8 mouse cellular contexts compared by ENCODE assay signal in genomic region chr5:53933628-53934027, GRCm38 (mm10).
DNase-seq lines count a peak whose midpoint lies in the region; ATAC-seq and TF ChIP-seq lines count a peak whose summit lies in the region.

No protein-coding gene starts in this region.

- no peak overlapping the region for H3K9ac ChIP-seq in hindbrain, embryonic 16.5 days (ENCODE audit: low read depth, low read length)
- H3K9ac ChIP-seq in hindbrain, embryonic 13.5 days: no peak overlapping the region
- H3K9ac ChIP-seq in heart, embryonic 16.5 days (ENCODE audit: low read length): no peak overlapping the region
- H3K9ac ChIP-seq in lung, embryonic 14.5 days: no peak overlapping the region

- no peak overlapping the region for H3K4me3 ChIP-seq in hindbrain, embryonic 16.5 days (ENCODE audit: low read length)
- H3K4me3 ChIP-seq in hindbrain, embryonic 13.5 days: no peak overlapping the region
- H3K4me3 ChIP-seq in heart, embryonic 16.5 days (ENCODE audit: low read length): no peak overlapping the region
- no peak overlapping the region for H3K4me3 ChIP-seq in lung, embryonic 14.5 days (ENCODE audit: low read depth, low read length)

- WGBS in hindbrain, embryonic 16.5 days: 53% methylated on average over 7 of the region's 7 CpGs
- 70% methylated on average over 7 of the region's 7 CpGs for WGBS in hindbrain, embryonic 13.5 days
- WGBS in heart, embryonic 16.5 days: 23% methylated on average over 7 of the region's 7 CpGs
- WGBS in lung, embryonic 14.5 days: 25% methylated on average over 7 of the region's 7 CpGs

- no peak for TF ChIP-seq CTCF in lung, embryonic 14.5 days (IDR thresholded peaks at IDR 0.05; ENCODE audit: low read depth)

- H3K27me3 ChIP-seq in hindbrain, embryonic 16.5 days (replicated peaks; ENCODE audit: control insufficient read depth, insufficient read depth, low read length): no peaks in the 10 kb centered on the region
- no peaks in the 10 kb centered on the region for H3K27me3 ChIP-seq in hindbrain, embryonic 13.5 days
- no peaks in the 10 kb centered on the region for H3K27me3 ChIP-seq in heart, embryonic 16.5 days (ENCODE audit: control insufficient read depth, insufficient read depth, low read length)
- no peaks in the 10 kb centered on the region for H3K27me3 ChIP-seq in lung, embryonic 14.5 days (ENCODE audit: insufficient read depth, low read length)

- H3K36me3 ChIP-seq in hindbrain, embryonic 16.5 days (ENCODE audit: control insufficient read depth, insufficient read depth, low read length): no peaks in the 10 kb centered on the region
- H3K36me3 ChIP-seq in hindbrain, embryonic 13.5 days: no peaks in the 10 kb centered on the region
- H3K36me3 ChIP-seq in heart, embryonic 16.5 days (ENCODE audit: control insufficient read depth, insufficient read depth): no peaks in the 10 kb centered on the region
- no peaks in the 10 kb centered on the region for H3K36me3 ChIP-seq in lung, embryonic 14.5 days (ENCODE audit: insufficient read depth)

- H3K27ac ChIP-seq in hindbrain, embryonic 16.5 days (ENCODE audit: low read depth, low read length): no peak overlapping the region
- H3K27ac ChIP-seq in hindbrain, embryonic 13.5 days: no peak overlapping the region
- peak overlapping the region; percentile 14; the same call in 1 of the 2 replicates for H3K27ac ChIP-seq in heart, embryonic 16.5 days (ENCODE audit: low read length)
- H3K27ac ChIP-seq in lung, embryonic 14.5 days (ENCODE audit: low read depth): peak overlapping the region; percentile 80

- peak; percentile 68 for DNase-seq in adrenal gland, postnatal 25 days
- peak; percentile 97 for DNase-seq in lung, embryonic 14.5 days
- no peak for DNase-seq in cerebellum, adult 8-10 months
- no peak for DNase-seq in layer of hippocampus, postnatal 14 days (ENCODE audit: low spot score in 2 of 2)
- DNase-seq in layer of hippocampus, postnatal 10 days (ENCODE audit: low spot score in 2 of 2): no peak

- no peaks in the 10 kb centered on the region for H3K4me1 ChIP-seq in hindbrain, embryonic 16.5 days (ENCODE audit: control insufficient read depth, insufficient read depth, low read depth, low read length)
- no peaks in the 10 kb centered on the region for H3K4me1 ChIP-seq in hindbrain, embryonic 13.5 days (replicated peaks)
- H3K4me1 ChIP-seq in heart, embryonic 16.5 days (ENCODE audit: control insufficient read depth, insufficient read depth, low read length): peaks cover 6% of the 10 kb centered on the region
- peaks cover 5% of the 10 kb centered on the region; the same call in 1 of the 2 replicates for H3K4me1 ChIP-seq in lung, embryonic 14.5 days (ENCODE audit: insufficient read depth)

- ATAC-seq in hindbrain, embryonic 16.5 days: peak; percentile 86
- no peak for ATAC-seq in hindbrain, embryonic 13.5 days (ENCODE audit: low FRiP score)
- ATAC-seq in heart, embryonic 16.5 days (replicated peaks; ENCODE audit: extremely low read depth, insufficient read depth, low FRiP score): peak; percentile 82
- ATAC-seq in lung, embryonic 14.5 days (ENCODE audit: insufficient read depth): peak; percentile 94

- no peaks in the 10 kb centered on the region for H3K9me3 ChIP-seq in hindbrain, embryonic 16.5 days (ENCODE audit: control insufficient read depth, low read length)
- no peaks in the 10 kb centered on the region for H3K9me3 ChIP-seq in hindbrain, embryonic 13.5 days
- H3K9me3 ChIP-seq in heart, embryonic 16.5 days (replicated peaks; ENCODE audit: control insufficient read depth, low read length): no peaks in the 10 kb centered on the region
- no peaks in the 10 kb centered on the region for H3K9me3 ChIP-seq in lung, embryonic 14.5 days (ENCODE audit: low read depth, low read length)

- no peak overlapping the region for H3K4me2 ChIP-seq in hindbrain, embryonic 16.5 days (ENCODE audit: low read length)
- no peak overlapping the region for H3K4me2 ChIP-seq in hindbrain, embryonic 13.5 days
- no peak overlapping the region for H3K4me2 ChIP-seq in heart, embryonic 16.5 days (ENCODE audit: low read depth, low read length)
- H3K4me2 ChIP-seq in lung, embryonic 14.5 days: no peak overlapping the region

Comparison
In these comparisons a context has a peak if more than half of its experiments do, and no peak if none do; other contexts are left out.
1. H3K27ac ChIP-seq: peak in heart, embryonic 16.5 days (single experiment) and lung, embryonic 14.5 days (single experiment); none in hindbrain, embryonic 16.5 days (single experiment) and hindbrain, embryonic 13.5 days (single experiment).
2. DNase-seq: peak in adrenal gland, postnatal 25 days (single experiment) and lung, embryonic 14.5 days (single experiment); none in cerebellum, adult 8-10 months (single experiment), layer of hippocampus, postnatal 14 days (0 of 2) and layer of hippocampus, postnatal 10 days (0 of 2).